Mouse (Mus musculus): ENCODE data around the gene Sub1.

The Sub1 gene

GRCm38 (mm10) chr15:11963791-11964525 is 32.8 kb downstream of the Sub1 start:
- DNase-seq, result no peak

- no peak for DNase-seq
These were observed 37.1 kb downstream of the Sub1 start for GRCm38 (mm10) chr15:11959716-11960115.

- DNase-seq, result no peak
These were observed 40.7 kb downstream of the Sub1 start for GRCm38 (mm10) chr15:11956129-11956528.

GRCm38 (mm10) chr15:11954190-11954589 is 42.6 kb downstream of the Sub1 start:
- DNase-seq, result no peak

GRCm38 (mm10) chr15:11952159-11952558 is 44.6 kb downstream of the Sub1 start:
- DNase-seq, result no peak

GRCm38 (mm10) chr15:11951181-11951580 is 45.6 kb downstream of the Sub1 start:
- no peak for DNase-seq

- DNase-seq, result no peak
These were observed 46.6 kb downstream of the Sub1 start for GRCm38 (mm10) chr15:11950144-11950543.

- no peak for DNase-seq
These were observed 47.3 kb downstream of the Sub1 start for GRCm38 (mm10) chr15:11949490-11949889.

GRCm38 (mm10) chr15:11940855-11941254 is 55.9 kb downstream of the Sub1 start:
- no peak for DNase-seq

Measured in kidney, postnatal 36 days (tissue).